Mouse (Mus musculus) kidney, postnatal 0 days (tissue): ENCODE measurements around the gene Hsd17b14. TPM values are rescaled to one million over a fixed set of nuclear protein-coding genes. Genes with fewer than 3 reads are reported as not detected.

ENCODE experiments used
- ATAC-seq: fragments of 200-750 bp; cut with Nextera tagmentation; replicated peaks from 2 replicates; pipeline ENCODE4 v1.8.0; 2017; ENCODE audit warnings: low read depth, moderate number of reproducible peaks, moderate TSS enrichment, moderate library complexity; ENCODE audit not compliant: low FRiP score
- DNase-seq: peaks from one replicate; pipeline ENCODE4 v3.0.0-alpha.2; 2016; ENCODE audit warnings: low spot score
- H3K27ac ChIP-seq: fragments of 300-500 bp; sonication (generic); 2 replicates; pipeline ENCODE4 v1.5.1; 2014; ENCODE audit warnings: mild to moderate bottlenecking
- H3K27me3 ChIP-seq: fragments of 300-500 bp; sonication (generic); 2 replicates; pipeline ENCODE4 v1.6.1; 2014; ENCODE audit warnings: low read length, mixed read lengths; ENCODE audit not compliant: insufficient read depth
- H3K36me3 ChIP-seq: fragments of 300-500 bp; sonication (generic); 2 replicates; pipeline ENCODE4 v1.6.1; 2014; ENCODE audit warnings: low read length, mixed read lengths; ENCODE audit not compliant: insufficient read depth
- H3K4me1 ChIP-seq: fragments of 300-500 bp; sonication (generic); replicated peaks from 2 replicates; pipeline ENCODE4 v1.6.1; 2014; ENCODE audit warnings: antibody characterized with exemption, low read length, mixed read lengths; ENCODE audit not compliant: insufficient read depth
- H3K4me2 ChIP-seq: fragments of 300-500 bp; sonication (generic); 2 replicates; pipeline ENCODE4 v1.6.1; 2014; ENCODE audit warnings: mild to moderate bottlenecking, low read length, moderate library complexity, mixed read lengths
- H3K4me3 ChIP-seq: fragments of 300-500 bp; sonication (generic); replicated peaks from 2 replicates; pipeline ENCODE4 v1.5.1; 2014; ENCODE audit warnings: low read depth, low read length
- H3K9ac ChIP-seq: fragments of 300-500 bp; sonication (generic); 2 replicates; pipeline ENCODE4 v1.6.1; 2014; ENCODE audit warnings: low read depth, low read length
- H3K9me3 ChIP-seq: fragments of 300-500 bp; sonication (generic); replicated peaks from 2 replicates; pipeline ENCODE4 v1.6.1; 2016; ENCODE audit warnings: low read length, inconsistent platforms, mixed read lengths
- CTCF ChIP-seq: IDR thresholded peaks from 2 replicates; pipeline ENCODE4 v1.5.1; 2016; ENCODE audit warnings: antibody characterized with exemption, low read depth, mild to moderate bottlenecking, moderate library complexity
- WGBS: fragments of 180-500 bp; shearing (Covaris S2); extraction: QIAGEN DNeasy Blood & Tissue Kit; methylation state at CpG from one replicate; pipeline ENCODE4 v1.1.7; 2014; 5-methylcytosine and 5-hydroxymethylcytosine counted together
- polyA plus RNA-seq: library from polyadenylated mRNA; unstranded; fragments of >200 nt; fragmentation: Nextera tagmentation; extraction: Ambion mirVana; gene quantifications from 2 replicates; pipeline ENCODE4 v1.2.1, GENCODE M21; 2015

Hsd17b14 gene
- 20.5 and 21.0 TPM in 2 replicates for polyA plus RNA-seq

DNA sequence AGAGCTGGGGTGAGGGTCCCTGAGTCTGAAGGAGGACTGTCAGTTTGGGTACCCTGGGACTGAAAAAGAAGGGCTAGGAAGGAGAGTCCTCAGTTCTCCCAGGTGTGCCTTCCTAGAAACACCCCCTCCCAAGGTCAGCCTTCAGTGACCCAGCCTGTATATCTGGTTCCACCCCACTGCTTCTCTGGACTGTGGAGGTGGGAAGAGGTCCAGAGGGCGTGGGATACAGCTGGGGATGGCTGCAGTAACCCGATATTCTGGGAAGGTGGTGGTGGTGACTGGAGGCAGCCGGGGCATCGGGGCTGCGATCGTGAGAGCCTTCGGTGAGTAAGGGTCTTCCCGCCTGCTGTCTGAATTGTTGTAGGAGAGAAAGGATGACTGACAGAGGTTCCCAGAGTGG is at the start of gene Hsd17b14:
TSS of gene Hsd17b14 (plus strand) at position 150 of the 400 bp plus-strand sequence.
- no peak within 1 kb of the TSS for H3K4me2 ChIP-seq
- peak within 1 kb of the TSS; percentile 36 for H3K27ac ChIP-seq
- 8% methylated on average over 8 of the region's 8 CpGs for WGBS
- TF ChIP-seq CTCF, result no peak
- ATAC-seq (peak; percentile 69), DNase-seq (peak; percentile 43)
- H3K9me3 ChIP-seq, result no peaks in the 10 kb centered on the region
- no peaks in the 10 kb centered on the region for H3K4me1 ChIP-seq
- no peaks in the 10 kb centered on the region for H3K27me3 ChIP-seq
- no peaks in the 10 kb centered on the region for H3K36me3 ChIP-seq
- no peak within 1 kb of the TSS for H3K4me3 ChIP-seq
- H3K9ac ChIP-seq, result no peak within 1 kb of the TSS

GRCm38 (mm10) chr7:45507583-45507982 is 47.1 kb upstream of the Hsd17b14 start:
- no peak overlapping the region for H3K4me2 ChIP-seq
- WGBS, result 82% methylated on average over 6 of the region's 6 CpGs

GRCm38 (mm10) chr7:45508561-45508960 is 46.1 kb upstream of the Hsd17b14 start:
- Histone ChIP-seq H3K9ac (peak overlapping the region; percentile 75; the same call in 1 of the 2 replicates), H3K27ac (no peak overlapping the region), H3K9me3 (no peaks in the 10 kb centered on the region), H3K36me3 (no peaks in the 10 kb centered on the region), H3K27me3 (no peaks in the 10 kb centered on the region), H3K4me2 (peak overlapping the region; percentile 79), H3K4me1 (peaks cover 14% of the 10 kb centered on the region), H3K4me3 (0 out of 2 replicates have a peak overlapping the region, but pooled peaks have one; percentile 69)
- WGBS, result 40% methylated on average over 6 of the region's 6 CpGs
- no peak for ATAC-seq
- TF ChIP-seq CTCF, result no peak
- DNase-seq, result no peak

More at GRCm38 (mm10) chr7:45507583-45507982, 47.1 kb upstream of the Hsd17b14 start:
- Histone ChIP-seq H3K9ac (no peak overlapping the region), H3K4me1 (peaks cover 14% of the 10 kb centered on the region), H3K9me3 (no peaks in the 10 kb centered on the region), H3K4me3 (no peak overlapping the region), H3K36me3 (0 out of 2 replicates have a peak, but pooled peaks cover 4% of the 10 kb centered on the region), H3K27ac (no peak overlapping the region), H3K27me3 (no peaks in the 10 kb centered on the region)
- TF ChIP-seq CTCF, result no peak
- no peak for ATAC-seq
- no peak for DNase-seq

- H3K27ac ChIP-seq, result peak overlapping the region; percentile 92
- peaks cover 14% of the 10 kb centered on the region for H3K4me1 ChIP-seq
- peak overlapping the region; percentile 69 for H3K4me3 ChIP-seq
- H3K9ac ChIP-seq, result peak overlapping the region; percentile 75
- no peak for TF ChIP-seq CTCF
- no peak for DNase-seq
- no peaks in the 10 kb centered on the region for H3K27me3 ChIP-seq
- WGBS, result 14% methylated on average over 19 of the region's 19 CpGs
- ATAC-seq, result 0 out of 2 replicates have a peak, but pooled peaks have one; percentile 3
- peak overlapping the region; percentile 79 for H3K4me2 ChIP-seq
- H3K36me3 ChIP-seq, result no peaks in the 10 kb centered on the region
- no peaks in the 10 kb centered on the region for H3K9me3 ChIP-seq
Observed at GRCm38 (mm10) chr7:45509181-45509882, 45.4 kb upstream of the Hsd17b14 start.

DNA sequence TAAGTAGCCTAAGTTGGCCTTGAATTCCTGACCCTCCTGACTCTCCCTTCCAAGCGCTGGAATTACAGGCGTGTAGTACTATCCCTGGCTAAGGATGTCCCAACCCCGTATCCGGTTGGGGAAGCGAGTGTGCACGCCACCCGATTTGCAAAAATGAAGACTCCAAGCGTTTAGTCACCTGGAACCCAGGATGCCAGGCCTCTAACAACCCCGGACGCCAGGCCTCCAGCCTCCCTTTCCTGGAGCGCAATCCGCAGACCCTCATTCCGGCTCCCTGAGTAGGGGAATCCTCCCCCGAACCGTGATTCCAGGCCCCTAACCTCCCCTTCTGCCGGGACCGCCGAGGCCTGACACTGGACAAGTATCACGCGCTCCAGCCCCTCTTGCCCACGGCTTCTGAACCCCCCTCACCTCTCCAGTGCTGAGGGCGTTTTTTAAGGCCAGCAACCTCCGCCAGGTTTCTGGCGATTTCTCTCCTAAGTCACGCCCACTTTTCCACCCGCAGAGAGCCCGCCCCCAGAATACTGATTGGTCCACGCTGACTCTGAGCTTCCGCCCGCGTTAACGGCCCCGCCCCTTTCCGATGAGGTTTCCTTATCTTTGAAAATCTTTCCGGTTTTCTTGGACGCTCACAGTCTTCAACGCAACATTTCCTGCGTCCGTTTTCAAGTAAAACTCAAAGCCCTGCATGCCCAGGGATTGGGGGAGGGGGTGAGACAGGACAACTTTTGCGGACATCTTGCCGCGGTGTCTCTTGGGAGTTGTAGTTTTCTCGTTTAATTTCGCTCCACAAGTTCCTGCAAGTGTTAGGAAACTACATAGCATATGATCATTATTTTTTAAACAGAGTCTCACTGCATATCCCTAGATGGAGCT is 44.5 kb upstream of the Hsd17b14 start, which contains the start of gene Nucb1:
TSS of gene Nucb1 (minus strand) at position 495 of the 876 bp plus-strand sequence.
- H3K36me3 ChIP-seq, result no peaks in the 10 kb centered on the region
- H3K9me3 ChIP-seq, result no peaks in the 10 kb centered on the region
- under 1% methylated on average over 44 of the region's 44 CpGs for WGBS
- ATAC-seq (peak; percentile 88), DNase-seq (peak; percentile 99)
- H3K4me2 ChIP-seq, result peak within 1 kb of the TSS; percentile 79
- H3K27ac ChIP-seq, result peak within 1 kb of the TSS; percentile 92
- H3K27me3 ChIP-seq, result no peaks in the 10 kb centered on the region
- peak within 1 kb of the TSS; percentile 69 for H3K4me3 ChIP-seq
- peaks cover 14% of the 10 kb centered on the region for H3K4me1 ChIP-seq
- H3K9ac ChIP-seq, result peak within 1 kb of the TSS; percentile 75
- TF ChIP-seq CTCF, result no peak

GRCm38 (mm10) chr7:45514411-45514810 is 40.3 kb upstream of the Hsd17b14 start:
- Histone ChIP-seq H3K27ac (no peak overlapping the region), H3K4me3 (no peak overlapping the region), H3K4me1 (peaks cover 4% of the 10 kb centered on the region; the same call in 1 of the 2 replicates), H3K36me3 (no peaks in the 10 kb centered on the region), H3K9ac (no peak overlapping the region), H3K4me2 (no peak overlapping the region), H3K27me3 (no peaks in the 10 kb centered on the region), H3K9me3 (no peaks in the 10 kb centered on the region)
- WGBS, result 78% methylated on average over 7 of the region's 7 CpGs
- TF ChIP-seq CTCF, result no peak
- DNase-seq (no peak), ATAC-seq (no peak)
